Mouse (Mus musculus) A20 (cell line): Measurements from ENCODE around the gene Myrfl.

Experiments
- DNase-seq: peaks from one replicate; pipeline ENCODE4 v3.0.0-alpha.2; 2011; ENCODE audit warnings: low read depth, low spot score

Myrfl gene

GRCm38 (mm10) chr10:116896336-116897177 is at the start of gene Myrfl:
Gene Myrfl, minus strand, starts transcription at chr10:116896919.
- no peak for DNase-seq

- no peak for DNase-seq
Measured at GRCm38 (mm10) chr10:116944940-116945339, 48.2 kb upstream of the Myrfl start.

DNA sequence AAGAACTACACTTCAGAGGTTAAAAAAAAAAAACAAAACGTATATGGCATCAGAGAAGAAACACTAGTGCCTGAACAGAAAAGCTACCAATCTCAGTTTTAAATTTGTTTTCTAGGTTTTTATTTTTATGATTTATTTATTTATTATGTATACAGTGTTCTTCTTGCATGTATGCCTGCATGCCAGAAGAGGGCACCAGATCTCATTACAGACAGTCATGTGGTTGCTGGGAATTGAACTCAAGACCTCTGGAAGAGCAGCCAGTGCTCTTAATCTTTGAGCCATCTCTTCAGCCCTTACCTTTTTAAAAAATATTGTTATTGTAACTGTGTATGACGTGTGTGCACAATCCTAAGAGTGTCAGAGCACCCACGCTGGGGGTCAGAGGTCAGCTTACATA is 47.4 kb upstream of the Myrfl start:
- peak; percentile 29 for DNase-seq

DNA sequence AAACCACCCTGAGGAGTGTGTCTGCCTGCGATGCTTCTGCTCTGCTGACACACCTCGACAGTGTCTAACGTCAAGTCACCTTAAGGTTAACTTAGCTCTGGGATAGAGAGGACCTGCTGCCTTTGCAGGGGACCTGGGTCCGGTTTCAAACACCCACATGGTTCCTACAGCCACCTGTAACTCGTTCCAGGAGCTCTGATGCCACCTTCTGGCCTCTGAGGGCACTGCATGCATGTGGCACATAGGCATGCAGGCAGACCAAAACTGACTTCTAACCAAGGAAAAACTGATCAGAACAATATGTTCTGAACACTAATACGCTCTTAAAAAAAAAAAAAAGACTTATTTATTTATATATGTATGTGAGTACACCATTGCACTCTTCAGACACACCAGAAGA is 46.3 kb upstream of the Myrfl start:
- peak; percentile 54 for DNase-seq

DNA sequence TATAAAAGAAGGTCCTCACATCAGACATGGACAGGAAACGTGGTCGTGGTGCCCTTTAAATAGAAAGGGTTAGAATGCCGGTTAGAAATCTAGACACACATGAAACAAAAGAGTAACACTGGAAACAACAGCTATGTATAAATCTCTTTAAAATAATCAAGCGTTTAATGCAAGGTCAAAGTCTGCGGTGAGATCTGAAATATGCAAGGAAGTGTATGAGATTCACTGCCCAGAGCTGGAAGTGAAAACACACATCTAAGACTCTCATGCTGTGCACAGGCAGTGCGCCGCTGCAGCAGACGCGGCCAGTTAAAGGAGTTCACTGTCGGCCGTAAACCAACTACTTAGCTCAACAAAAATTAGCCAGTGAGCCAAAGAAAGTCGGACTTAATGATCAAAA is 38.3 kb upstream of the Myrfl start:
- peak; percentile 47 for DNase-seq

DNA sequence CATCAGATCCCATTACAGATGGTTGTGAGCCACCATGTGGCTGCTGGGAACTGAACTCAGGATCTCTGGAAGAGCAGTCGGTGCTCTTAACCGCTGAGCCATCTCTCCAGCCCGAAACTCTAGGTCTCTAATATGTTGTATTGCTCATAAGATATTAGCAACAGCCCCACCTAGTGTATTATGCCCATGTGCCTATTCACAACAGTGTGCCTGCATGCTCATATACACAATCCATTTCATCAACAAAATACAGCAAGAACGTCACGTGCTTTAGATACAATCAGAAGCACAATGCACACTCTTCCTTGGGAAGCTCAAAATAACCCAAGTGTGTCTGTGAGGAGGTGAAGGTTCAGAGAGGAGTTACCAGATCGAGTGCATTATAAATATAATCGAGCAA is 37.1 kb upstream of the Myrfl start:
- DNase-seq = no peak

GRCm38 (mm10) chr10:116932418-116932817 is 35.7 kb upstream of the Myrfl start:
- no peak for DNase-seq

DNA sequence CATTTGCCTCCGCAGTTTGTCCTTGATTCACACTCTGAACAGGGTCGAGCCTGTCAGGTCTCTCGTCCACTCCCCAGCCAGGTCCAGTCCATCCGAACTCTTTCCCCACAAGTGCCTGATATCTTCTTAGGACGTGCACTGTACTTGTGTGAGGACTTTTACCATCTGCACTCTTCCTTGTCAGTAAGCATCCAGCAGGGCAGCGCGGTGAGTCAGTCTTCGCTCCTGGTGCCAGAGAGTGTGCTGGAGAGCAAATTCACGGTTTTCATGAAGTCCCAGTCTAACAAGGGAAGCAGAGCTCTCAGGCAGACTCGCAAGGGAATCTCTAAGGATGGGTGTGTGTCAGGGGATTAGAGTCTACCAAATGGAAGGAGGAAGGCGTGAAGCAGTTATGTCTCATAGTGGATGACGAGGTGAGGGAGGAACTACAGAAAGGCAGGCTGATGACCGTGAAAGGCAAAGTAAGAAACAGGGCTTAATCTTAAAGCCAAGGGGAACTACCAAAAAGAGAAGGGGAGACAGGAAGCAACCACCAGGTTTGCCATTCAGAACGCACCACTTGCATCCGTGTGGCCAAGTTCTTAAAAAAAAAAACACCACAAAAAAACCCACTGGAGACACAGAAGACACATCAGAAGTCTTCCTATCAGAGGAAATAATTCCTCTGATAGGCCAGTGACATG is 34.9 kb upstream of the Myrfl start:
- DNase-seq = no peak

- DNase-seq = peak; percentile 34
Measured at GRCm38 (mm10) chr10:116930936-116931335, 34.2 kb upstream of the Myrfl start.

- no peak for DNase-seq
Measured at GRCm38 (mm10) chr10:116930506-116930905, 33.8 kb upstream of the Myrfl start.

DNA sequence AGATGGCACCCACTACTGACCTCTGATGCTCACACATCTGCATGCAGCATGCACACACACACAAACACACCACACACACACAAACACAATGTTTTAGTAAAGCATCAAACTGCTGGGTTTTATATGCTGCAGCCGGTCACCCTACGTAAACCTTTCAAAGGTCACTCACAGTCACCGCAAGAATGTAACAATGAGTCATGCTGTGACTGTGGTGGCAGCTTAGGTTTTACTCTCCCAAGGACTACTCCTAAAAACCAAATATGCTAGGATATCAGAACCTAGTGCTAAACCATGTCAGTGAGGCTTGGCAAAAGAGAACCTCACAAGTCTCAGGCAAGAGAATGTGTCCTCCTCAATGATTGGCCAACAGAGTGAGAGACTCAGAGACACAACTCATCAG is 32.1 kb upstream of the Myrfl start:
- no peak for DNase-seq

GRCm38 (mm10) chr10:116926428-116927113 is 29.9 kb upstream of the Myrfl start:
- DNase-seq = no peak

GRCm38 (mm10) chr10:116923651-116924495 is 27.2 kb upstream of the Myrfl start:
- no peak for DNase-seq

DNA sequence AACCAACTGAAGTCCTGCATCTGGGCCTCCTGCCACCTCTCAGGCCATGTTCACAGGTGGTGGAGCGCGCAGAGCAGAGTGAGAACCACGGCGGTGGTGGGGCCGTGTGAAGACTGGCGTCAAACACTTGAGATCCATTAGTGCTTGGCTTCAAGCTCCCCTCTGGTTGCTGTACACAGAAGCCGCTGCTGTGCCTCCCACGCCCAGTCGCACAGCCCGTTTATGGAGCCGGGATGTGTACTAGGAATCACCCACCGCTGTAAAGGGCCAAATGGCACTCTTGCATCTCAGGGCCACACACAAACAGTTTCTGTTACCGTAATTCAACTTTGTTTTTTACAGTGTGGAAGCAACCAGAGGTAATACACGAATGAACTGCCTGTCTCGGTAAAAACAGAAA is 25.4 kb upstream of the Myrfl start:
- no peak for DNase-seq

GRCm38 (mm10) chr10:116921416-116921815 is 24.7 kb upstream of the Myrfl start:
- DNase-seq = no peak

DNA sequence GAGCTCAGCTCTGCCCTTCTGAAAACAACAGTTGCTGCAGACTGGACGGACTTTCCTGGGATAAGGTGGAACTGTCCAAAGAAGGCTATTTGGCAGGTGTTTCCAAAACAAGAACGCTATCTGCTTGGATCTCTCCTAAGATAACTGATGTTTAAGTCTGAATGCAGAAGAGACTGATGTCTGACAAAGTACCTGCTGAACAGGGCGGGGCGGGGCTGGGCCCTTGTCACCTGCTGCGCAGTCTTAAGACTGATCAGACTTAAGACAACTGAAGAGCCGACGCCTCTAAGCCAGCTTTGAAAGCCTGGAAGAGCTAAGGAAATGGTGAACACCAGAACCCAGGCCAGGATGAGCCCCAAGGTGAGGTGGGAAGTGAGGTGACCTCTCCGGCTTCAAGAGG is 23.9 kb upstream of the Myrfl start:
- DNase-seq = no peak

DNA sequence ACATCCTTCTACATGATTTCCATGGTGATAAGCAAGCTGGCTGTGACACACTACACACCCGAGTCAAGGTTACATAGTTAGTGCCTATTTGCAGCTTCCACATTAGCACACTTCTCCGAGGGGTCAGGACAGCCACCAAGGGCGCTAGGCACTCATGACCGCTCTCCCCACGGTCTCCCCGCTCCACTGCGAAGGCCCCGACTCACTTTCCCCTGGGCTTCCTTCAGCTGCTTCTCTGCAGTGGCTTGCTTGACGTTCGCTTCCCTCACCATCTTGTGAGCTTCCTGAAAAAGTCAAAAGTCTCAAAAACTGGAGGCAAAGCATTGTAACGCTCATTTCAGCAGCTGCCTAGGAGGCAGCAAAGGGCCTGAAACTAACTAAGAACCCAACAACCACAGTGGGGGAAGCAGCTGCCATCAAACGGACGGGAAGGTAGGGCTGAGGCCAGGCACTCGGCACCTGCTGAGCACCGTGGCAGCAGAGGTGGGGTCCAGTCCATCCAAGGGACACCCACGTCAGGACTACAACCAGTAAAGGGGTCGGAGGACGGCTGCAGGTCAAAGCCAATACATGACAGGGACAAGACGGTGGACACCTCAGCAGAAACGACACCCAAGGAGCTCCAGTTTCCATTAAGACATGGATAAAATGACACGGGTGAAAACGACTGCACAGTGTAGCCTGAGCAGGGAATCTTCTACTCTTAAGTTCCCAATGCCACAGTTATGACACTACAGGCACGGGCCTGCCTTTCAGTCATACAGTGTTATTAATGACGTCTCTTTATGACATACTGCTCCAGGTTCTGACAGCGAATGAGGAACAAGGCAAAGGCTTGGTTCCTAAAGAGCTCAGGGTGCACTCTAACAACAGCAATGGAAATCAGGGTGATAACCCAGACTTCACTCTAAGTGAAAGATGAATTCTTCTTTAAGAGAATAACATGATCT is 22.9 kb upstream of the Myrfl start:
- no peak for DNase-seq

DNA sequence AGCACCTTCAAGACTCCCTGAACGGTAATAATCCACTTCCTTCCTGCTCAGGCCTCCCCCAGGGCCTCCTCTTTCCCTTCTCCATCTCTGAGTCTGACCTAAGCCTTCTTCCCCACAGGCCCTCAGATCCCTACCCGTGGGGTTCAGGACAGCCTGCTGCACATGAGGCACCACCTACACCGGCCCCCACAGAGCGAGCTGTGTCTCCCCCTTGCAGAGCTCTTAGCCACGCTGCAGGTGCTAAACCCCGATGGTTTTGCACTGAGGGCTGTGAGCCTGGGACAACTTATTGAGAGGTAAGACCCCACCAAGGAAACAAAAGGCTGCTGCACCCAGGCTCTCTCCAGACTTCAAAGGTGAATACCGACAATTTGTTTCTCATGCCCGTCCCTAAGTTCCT is 19.9 kb upstream of the Myrfl start:
- DNase-seq = no peak

GRCm38 (mm10) chr10:116915286-116915685 is 18.6 kb upstream of the Myrfl start:
- no peak for DNase-seq

DNA sequence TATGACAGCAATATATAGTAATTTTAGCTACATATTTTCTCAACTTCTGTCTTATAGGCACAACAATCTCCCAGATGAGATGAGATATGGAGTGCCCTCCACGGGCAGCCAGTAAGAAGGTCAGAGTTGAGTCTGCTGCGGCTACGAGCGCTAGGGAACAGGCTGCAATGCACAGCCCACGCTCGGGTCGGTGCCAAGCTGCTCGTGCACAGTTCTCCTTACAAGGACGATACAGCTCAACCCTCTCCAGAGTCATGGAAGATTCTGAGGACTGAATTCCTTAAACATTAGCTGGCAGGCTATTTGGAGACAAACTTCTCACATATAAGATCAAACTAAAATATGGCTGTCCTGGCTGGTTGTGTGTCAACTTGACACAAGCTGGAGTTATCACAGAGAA is 17.9 kb upstream of the Myrfl start:
- DNase-seq = no peak
